8 mouse cellular contexts compared by ENCODE assay signal in the genomic region with DNA sequence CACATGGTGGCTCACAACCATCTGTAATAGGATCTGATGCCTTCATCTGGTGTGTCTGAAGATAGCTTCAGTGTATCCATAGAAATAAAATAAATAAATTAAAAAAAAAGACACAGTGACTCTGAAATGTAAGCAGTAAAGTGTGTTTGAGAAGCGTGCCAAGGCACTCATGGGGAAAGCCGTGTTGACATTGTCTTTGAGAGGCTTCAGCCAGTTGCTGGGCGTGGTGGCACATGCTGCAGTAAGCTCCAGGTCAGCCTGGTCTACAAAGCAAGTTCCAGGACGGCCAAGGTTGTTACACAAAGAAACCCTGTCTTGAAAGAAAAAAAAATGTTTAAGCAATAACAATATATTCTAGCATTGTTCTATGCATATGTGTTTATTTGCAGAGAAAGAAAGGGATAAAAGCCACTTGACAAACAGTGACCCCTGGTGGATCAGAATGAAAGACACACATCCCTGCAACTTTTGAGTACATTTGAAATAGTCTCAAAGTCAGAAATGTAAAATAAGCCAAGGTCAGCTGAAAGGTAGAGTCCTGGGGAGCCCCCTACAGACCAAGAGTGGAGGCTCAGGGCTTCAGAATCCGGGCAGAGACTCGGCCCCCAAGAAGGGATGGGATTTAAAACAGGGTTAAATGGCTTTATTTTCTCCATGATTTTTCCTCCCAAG. TPM values are rescaled to one million over a fixed set of nuclear protein-coding genes. Genes with fewer than 3 reads are reported as not detected.
DNase-seq lines count a peak whose midpoint lies in the region.

No protein-coding gene starts in this region.

- intact Hi-C loops in left cerebral cortex, postnatal 4 days (cut with DNase I), result no loop called here

- peak; percentile 18 for DNase-seq in heart, postnatal 4 days
- no peak for DNase-seq in heart, adult 8-10 months (ENCODE audit: low spot score)
- DNase-seq in CD4-positive helper T cell, adult 2 months (ENCODE audit: low read depth, low spot score), result peak; percentile 26
- peak; percentile 51 for DNase-seq in brain, adult 2 months (ENCODE audit: low read depth, low spot score)
- peak; percentile 58 for DNase-seq in lung, postnatal 25 days (ENCODE audit: low spot score)
- DNase-seq in spleen, postnatal 4 days (ENCODE audit: low spot score in 2 of 2), result no peak
- no peak for DNase-seq in cerebellum, adult 18-20 months
- no peak for DNase-seq in left cerebral cortex, postnatal 4 days

RNA-seq across cellular contexts. Expression of gene Hp, which starts 14.3 kb away (rescaled TPM):
- 1 to 10 TPM in 1 of 2 experiments, under 1 TPM in 1; 0.99 to 1.2 TPM for total RNA-seq in heart, postnatal 4 days (2021)
- total RNA-seq in heart, adult 8-10 months (2022), result 10 to 100 TPM in 1 of 4 experiments, 1 to 10 TPM in 3; 2.3 to 12.6 (median 5.1) TPM
- under 1 TPM in 1 of 2 experiments, not detected in 1; 0.60 TPM for total RNA-seq in left cerebral cortex, postnatal 4 days (2021)

RNA-seq across cellular contexts. Expression of gene Dhodh, which starts 15.2 kb away (rescaled TPM):
- 10 to 100 TPM; 19.6 to 23.1 TPM for total RNA-seq in heart, postnatal 4 days (2021)
- total RNA-seq in heart, adult 8-10 months (2022), result 10 to 100 TPM; 15.1 to 22.1 (median 18.0) TPM
- total RNA-seq in left cerebral cortex, postnatal 4 days (2021), result 10 to 100 TPM; 19.0 to 19.9 TPM

RNA-seq across cellular contexts. Expression of gene Pkd1l3, which starts 21.1 kb away (rescaled TPM):
- not detected for total RNA-seq in heart, postnatal 4 days (2021)
- total RNA-seq in heart, adult 8-10 months (2022), result under 1 TPM in 2 of 4 experiments, not detected in 2; 0.16 to 0.35 TPM
- under 1 TPM; 0.26 to 0.64 TPM for total RNA-seq in left cerebral cortex, postnatal 4 days (2021)

RNA-seq across cellular contexts. Expression of gene Txnl4b, which starts 27.6 kb away (rescaled TPM):
- total RNA-seq in heart, postnatal 4 days (2021), result 1 to 10 TPM; 5.6 to 6.7 TPM
- total RNA-seq in heart, adult 8-10 months (2022), result 1 to 10 TPM; 5.3 to 7.1 (median 5.5) TPM
- total RNA-seq in left cerebral cortex, postnatal 4 days (2021), result 1 to 10 TPM; 8.7 to 9.2 TPM

RNA-seq across cellular contexts. Expression of gene Dhx38, which starts 27.6 kb away (rescaled TPM):
- total RNA-seq in heart, postnatal 4 days (2021), result 10 to 100 TPM; 18.7 to 19.9 TPM
- 10 to 100 TPM; 11.5 to 12.3 (median 11.8) TPM for total RNA-seq in heart, adult 8-10 months (2022)
- 10 to 100 TPM; 25.9 to 26.6 TPM for total RNA-seq in left cerebral cortex, postnatal 4 days (2021)

Comparison
In these comparisons a context has a peak if more than half of its experiments do, and no peak if none do; other contexts are left out.
1. DNase-seq: peak in heart, postnatal 4 days (single experiment), CD4-positive helper T cell, adult 2 months (single experiment), brain, adult 2 months (single experiment) and lung, postnatal 25 days (single experiment); none in heart, adult 8-10 months (single experiment), spleen, postnatal 4 days (0 of 2), cerebellum, adult 18-20 months (0 of 2) and left cerebral cortex, postnatal 4 days (single experiment).